Mouse (Mus musculus) cerebellum, adult 2 months (tissue): Measurements from ENCODE around the gene Eef2. TPM values are rescaled to one million over a fixed set of nuclear protein-coding genes. Genes with fewer than 3 reads are reported as not detected.

ENCODE experiments used
- DNase-seq, 2 experiments: peaks; one replicate each; pipeline ENCODE4 v3.0.0; 2021
- H3K27ac ChIP-seq: fragments of 200-500 bp; 2 replicates; pipeline ENCODE4 v1.5.1; 2012; ENCODE audit warnings: low read length, control low read depth, inconsistent platforms; ENCODE audit not compliant: insufficient read depth
- H3K27me3 ChIP-seq: fragments of 200-500 bp; 2 replicates; pipeline ENCODE4 v1.6.1; 2012; ENCODE audit warnings: inconsistent platforms, mild to moderate bottlenecking, low read length, moderate library complexity; ENCODE audit not compliant: control insufficient read depth, insufficient read depth
- H3K4me1 ChIP-seq: fragments of 200-500 bp; 2 replicates; pipeline ENCODE4 v1.6.1; 2011; ENCODE audit warnings: low read length; ENCODE audit not compliant: control insufficient read depth, insufficient read depth
- H3K4me3 ChIP-seq: fragments of 200-500 bp; replicated peaks from 2 replicates; pipeline ENCODE3; 2011; ENCODE audit warnings: mild to moderate bottlenecking, low read depth, low read length, control low read depth; ENCODE audit not compliant: insufficient read depth
- CTCF ChIP-seq: fragments of 200-500 bp; IDR thresholded peaks from 2 replicates; pipeline ENCODE4 v1.5.1; 2011; ENCODE audit warnings: low read depth, mild to moderate bottlenecking, control low read depth, low read length, moderate library complexity, borderline replicate concordance; ENCODE audit not compliant: insufficient read depth
- POLR2A ChIP-seq: fragments of 200-500 bp; IDR thresholded peaks from 2 replicates; pipeline ENCODE4 v1.6.1; 2011; ENCODE audit warnings: low read length, control low read depth, borderline replicate concordance; ENCODE audit not compliant: insufficient read depth
- WGBS: fragments of 180-500 bp; shearing (Covaris S2); methylation state at CpG from one replicate; pipeline ENCODE4 v1.1.7; 2018; 5-methylcytosine and 5-hydroxymethylcytosine counted together
- polyA plus RNA-seq: library from polyadenylated mRNA; depleted of rRNA; stranded (reverse); fragments of >200 nt; gene quantifications from 2 replicates; pipeline ENCODE4 v1.2.3, GENCODE M21; 2012

Gene Eef2
- polyA plus RNA-seq, 1 experiment = 1,163 TPM

DNA sequence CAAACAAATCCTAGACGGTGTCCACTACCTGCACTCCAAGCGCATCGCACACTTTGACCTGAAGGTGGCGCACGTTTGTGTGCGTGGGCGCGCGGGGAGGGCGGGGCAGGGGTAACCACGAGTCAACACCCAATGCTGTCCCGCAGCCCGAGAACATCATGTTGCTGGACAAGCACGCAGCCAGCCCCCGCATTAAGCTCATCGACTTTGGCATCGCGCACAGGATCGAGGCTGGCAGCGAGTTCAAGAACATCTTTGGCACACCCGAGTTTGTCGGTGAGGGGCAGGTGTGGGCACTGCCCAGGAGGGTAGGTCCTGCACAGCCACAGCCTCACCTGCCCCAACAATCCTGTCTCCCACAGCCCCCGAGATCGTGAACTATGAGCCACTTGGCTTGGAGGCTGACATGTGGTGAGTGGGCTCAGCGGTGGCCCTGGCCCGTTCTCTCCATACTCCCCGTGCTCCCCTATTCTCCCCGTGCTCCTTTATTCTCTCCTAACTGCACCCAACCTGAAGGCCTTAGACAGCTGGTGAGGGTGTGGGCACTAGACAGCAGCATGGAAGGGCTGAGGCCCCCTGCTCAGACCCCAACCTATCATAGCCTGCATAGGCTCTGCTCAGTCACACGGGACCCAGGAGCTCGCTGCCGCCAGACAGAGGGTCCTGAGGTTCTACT is 13.9 kb downstream of the Eef2 start:
- DNase-seq = peak in 1 of 2 experiments; percentile 58
- no peak overlapping the region for H3K4me3 ChIP-seq
- peaks cover 5% of the 10 kb centered on the region for H3K4me1 ChIP-seq
- 58% methylated on average over 31 of the region's 31 CpGs for WGBS
- no peaks in the 10 kb centered on the region for H3K27me3 ChIP-seq
- TF ChIP-seq POLR2A = no peak
- TF ChIP-seq CTCF = peak; percentile 59; the same call in 1 of the 2 replicates
- no peak overlapping the region for H3K27ac ChIP-seq

DNA sequence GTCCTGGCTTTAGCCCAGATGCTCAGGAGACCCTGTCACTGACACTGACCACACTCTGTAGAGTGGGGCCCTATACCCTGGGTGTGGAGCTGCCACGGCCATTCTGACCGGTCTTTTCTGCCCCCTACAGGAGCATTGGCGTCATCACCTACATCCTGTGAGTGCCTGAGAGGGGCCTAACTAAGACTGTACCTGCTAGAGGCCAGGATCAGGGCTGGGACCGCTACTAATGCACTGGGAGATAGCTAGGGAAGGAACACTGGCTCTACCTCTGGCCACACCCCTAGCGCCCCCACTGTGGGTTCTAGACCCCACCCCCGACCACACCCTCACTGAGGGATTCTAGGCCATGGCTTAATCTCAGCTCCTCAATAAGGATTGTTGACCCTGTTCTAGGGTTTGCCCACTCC is 14.5 kb downstream of the Eef2 start:
- peaks cover 5% of the 10 kb centered on the region for H3K4me1 ChIP-seq
- no peak overlapping the region for H3K4me3 ChIP-seq
- TF ChIP-seq POLR2A (no peak), CTCF (peak; percentile 37; the same call in 1 of the 2 replicates)
- WGBS = 69% methylated on average over 6 of the region's 6 CpGs
- H3K27me3 ChIP-seq = no peaks in the 10 kb centered on the region
- DNase-seq = no peak
- H3K27ac ChIP-seq = no peak overlapping the region

DNA sequence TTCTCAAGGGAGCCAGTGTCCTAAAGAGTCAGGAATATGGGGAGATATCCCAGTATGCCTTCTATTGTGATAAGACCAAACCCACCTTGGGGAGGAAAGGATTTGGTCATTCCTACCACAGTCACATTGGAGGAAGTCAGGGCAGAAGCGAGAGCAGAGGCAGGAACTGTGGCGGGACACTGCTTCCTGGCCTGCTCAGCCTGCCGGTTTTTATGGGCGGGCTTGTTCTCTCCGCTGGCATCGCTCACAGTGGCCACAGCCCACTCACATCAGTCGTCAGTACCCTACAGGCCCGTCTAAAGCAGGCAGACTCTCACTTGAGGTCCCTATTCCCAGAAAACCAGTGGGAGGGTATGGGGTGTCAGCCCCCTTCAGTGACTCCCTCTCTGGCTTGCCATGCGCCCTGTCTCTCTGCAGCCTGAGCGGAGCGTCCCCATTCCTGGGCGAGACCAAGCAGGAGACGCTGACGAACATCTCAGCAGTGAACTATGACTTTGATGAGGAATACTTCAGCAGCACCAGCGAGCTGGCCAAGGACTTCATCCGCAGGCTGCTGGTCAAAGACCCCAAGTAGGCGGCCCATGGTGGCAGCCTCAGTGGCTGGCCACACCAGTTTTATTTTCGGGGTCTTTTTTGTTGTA is 15.0 kb downstream of the Eef2 start:
- H3K4me1 ChIP-seq = peaks cover 5% of the 10 kb centered on the region
- H3K4me3 ChIP-seq = no peak overlapping the region
- TF ChIP-seq CTCF = no peak
- TF ChIP-seq POLR2A = no peak
- no peak overlapping the region for H3K27ac ChIP-seq
- H3K27me3 ChIP-seq = no peaks in the 10 kb centered on the region
- WGBS = 80% methylated on average over 18 of the region's 18 CpGs
- peak in 1 of 2 experiments; percentile 45 for DNase-seq

DNA sequence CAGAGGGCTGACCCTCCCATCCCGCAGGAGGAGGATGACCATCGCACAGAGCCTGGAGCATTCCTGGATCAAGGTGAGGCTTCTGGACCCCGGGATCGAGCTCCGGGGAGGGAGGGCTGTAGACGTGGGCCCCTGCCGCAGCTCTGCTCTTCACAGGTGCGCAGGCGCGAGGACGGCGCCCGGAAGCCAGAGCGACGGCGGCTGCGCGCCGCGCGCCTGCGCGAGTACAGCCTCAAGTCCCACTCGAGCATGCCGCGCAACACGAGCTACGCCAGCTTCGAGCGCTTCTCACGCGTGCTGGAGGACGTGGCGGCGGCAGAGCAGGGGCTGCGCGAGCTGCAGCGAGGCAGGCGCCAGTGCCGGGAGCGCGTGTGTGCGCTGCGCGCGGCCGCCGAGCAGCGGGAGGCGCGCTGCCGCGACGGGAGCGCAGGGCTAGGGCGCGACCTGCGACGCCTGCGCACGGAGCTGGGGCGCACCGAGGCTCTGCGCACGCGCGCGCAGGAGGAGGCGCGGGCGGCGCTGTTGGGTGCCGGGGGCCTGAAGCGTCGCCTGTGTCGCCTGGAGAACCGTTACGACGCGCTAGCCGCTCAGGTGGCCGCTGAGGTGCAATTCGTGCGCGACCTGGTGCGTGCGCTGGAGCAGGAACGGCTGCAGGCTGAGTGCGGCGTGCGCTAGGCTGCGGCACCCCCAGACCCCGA is 16.0 kb downstream of the Eef2 start:
- Histone ChIP-seq H3K27ac (peak overlapping the region; percentile 71), H3K4me3 (peak overlapping the region; percentile 58), H3K4me1 (peaks cover 5% of the 10 kb centered on the region), H3K27me3 (no peaks in the 10 kb centered on the region)
- TF ChIP-seq POLR2A (peak; percentile 83), CTCF (no peak)
- WGBS = under 1% methylated on average over 93 of the region's 93 CpGs
- peak; percentile 88 to 91 for DNase-seq

DNA sequence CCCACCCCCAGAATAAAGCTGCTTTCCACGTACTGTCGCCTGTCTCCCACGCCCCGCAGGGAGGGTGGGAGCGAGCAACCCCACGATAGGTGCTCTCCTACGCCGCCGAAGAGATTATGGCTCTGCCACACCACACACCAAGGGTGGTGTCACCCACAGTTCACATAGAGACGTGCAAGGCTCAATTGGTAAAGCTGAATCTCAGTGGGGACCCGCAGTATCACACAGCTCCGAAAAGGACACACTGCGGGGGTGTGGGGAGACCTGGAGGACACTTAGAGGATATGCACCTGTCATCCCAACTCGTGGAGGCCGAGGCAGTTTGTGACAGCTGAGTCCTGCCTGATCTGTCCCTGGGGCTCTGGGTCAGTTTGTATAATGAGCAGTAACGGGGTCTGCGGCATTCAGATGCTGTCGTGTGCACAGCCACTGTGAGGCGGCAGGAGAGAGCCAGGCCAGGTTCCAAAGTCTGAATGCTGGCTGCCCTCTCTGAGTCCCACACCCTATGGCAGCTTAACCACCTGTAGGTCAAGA is 16.6 kb downstream of the Eef2 start:
- Histone ChIP-seq H3K27ac (peak overlapping the region; percentile 71), H3K4me1 (peaks cover 5% of the 10 kb centered on the region), H3K4me3 (peak overlapping the region; percentile 58), H3K27me3 (no peaks in the 10 kb centered on the region)
- 1% methylated on average over 19 of the region's 19 CpGs for WGBS
- no peak for TF ChIP-seq CTCF
- no peak for TF ChIP-seq POLR2A
- DNase-seq = peak; percentile 60 to 72

DNA sequence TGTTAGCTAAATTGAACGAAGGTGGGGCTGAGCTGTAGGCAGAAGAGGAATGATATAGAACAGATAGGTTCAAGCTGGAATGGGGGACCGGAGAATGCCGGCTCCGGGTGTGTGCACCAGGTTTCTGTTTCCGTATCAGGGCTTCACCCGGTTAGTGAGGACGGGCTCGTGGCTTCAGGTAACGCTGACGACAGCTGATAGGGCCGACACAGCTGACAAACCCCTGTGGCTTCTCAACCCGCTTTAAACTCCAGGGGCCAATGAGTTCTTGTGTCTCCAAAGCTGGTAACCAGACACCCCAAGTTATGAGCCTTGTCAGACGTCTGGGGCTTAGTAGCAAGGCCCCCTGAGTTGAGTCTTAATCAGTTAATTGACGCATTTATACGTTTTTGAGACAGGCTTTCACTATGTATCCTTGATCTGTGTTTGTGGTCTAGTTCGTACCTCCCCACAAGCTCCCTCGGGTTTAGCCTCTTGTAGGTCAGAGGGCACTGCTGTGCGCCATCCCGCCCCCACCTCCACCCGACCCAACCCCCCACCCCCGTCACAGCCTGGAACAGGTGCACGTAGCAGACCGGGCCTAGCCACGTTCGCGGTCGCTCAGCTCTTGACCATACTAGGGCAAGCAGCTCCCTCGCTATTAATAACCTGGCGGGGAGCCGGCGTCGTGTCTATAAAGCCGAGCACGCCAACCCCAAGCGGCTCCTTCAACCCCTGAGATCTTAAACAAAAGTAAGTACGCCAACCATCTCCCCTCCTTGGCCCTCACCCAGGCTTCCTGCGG is 17.8 kb downstream of the Eef2 start:
- peak in 1 of 2 experiments; percentile 53 for DNase-seq
- peaks cover 5% of the 10 kb centered on the region for H3K4me1 ChIP-seq
- TF ChIP-seq CTCF (no peak), POLR2A (no peak)
- H3K27me3 ChIP-seq = no peaks in the 10 kb centered on the region
- H3K4me3 ChIP-seq = no peak overlapping the region
- 12% methylated on average over 37 of the region's 37 CpGs for WGBS
- no peak overlapping the region for H3K27ac ChIP-seq

DNA sequence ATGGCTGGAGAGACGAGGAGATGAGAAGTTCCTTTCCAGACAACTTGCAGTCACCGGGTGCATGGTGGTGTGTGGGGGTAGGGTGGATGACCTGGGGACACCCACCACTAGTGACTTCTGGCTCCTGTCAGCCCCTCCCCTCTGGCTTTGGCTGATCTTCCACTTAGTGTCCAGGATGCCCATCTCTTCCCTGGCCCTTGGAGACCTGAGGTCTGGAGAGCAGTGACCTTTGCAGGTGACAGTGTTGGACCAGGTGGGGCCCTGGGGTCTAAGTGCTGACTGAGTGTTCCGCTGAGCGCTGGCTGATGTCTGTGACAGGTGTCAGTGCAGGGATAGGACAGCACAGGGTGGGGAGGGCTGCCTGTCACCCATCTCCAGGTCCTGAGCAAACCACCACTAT is 18.9 kb downstream of the Eef2 start:
- Histone ChIP-seq H3K27ac (no peak overlapping the region), H3K4me1 (peaks cover 5% of the 10 kb centered on the region), H3K4me3 (no peak overlapping the region), H3K27me3 (no peaks in the 10 kb centered on the region)
- 75% methylated on average over 4 of the region's 4 CpGs for WGBS
- no peak for TF ChIP-seq POLR2A
- no peak for TF ChIP-seq CTCF
- no peak for DNase-seq
